Mouse (Mus musculus) thymus, adult 2 months (tissue): ENCODE measurements around the gene Lhx9. TPM values are rescaled to one million over a fixed set of nuclear protein-coding genes. Genes with fewer than 3 reads are reported as not detected.

Source experiments
- DNase-seq: peaks from one replicate; pipeline ENCODE4 v3.0.0; 2021
- H3K27ac ChIP-seq: fragments of 200-500 bp; 2 replicates; pipeline ENCODE4 v1.5.1; 2012; ENCODE audit warnings: low read length, control low read depth; ENCODE audit not compliant: control insufficient read depth, insufficient read depth
- H3K27me3 ChIP-seq: fragments of 200-500 bp; 2 replicates; pipeline ENCODE4 v1.6.1; 2012; ENCODE audit warnings: mild to moderate bottlenecking, low read length, moderate library complexity, mixed read lengths; ENCODE audit not compliant: control insufficient read depth, insufficient read depth
- H3K36me3 ChIP-seq: fragments of 200-500 bp; 2 replicates; pipeline ENCODE4 v1.6.1; 2012; ENCODE audit warnings: mild to moderate bottlenecking, low read length, moderate library complexity; ENCODE audit not compliant: control insufficient read depth, insufficient read depth
- H3K4me1 ChIP-seq: fragments of 200-500 bp; replicated peaks from 2 replicates; pipeline ENCODE4 v1.6.1; 2012; ENCODE audit warnings: low read length; ENCODE audit not compliant: control insufficient read depth, insufficient read depth
- H3K4me3 ChIP-seq: fragments of 200-500 bp; 2 replicates; pipeline ENCODE4 v1.5.1; 2012; ENCODE audit warnings: mild to moderate bottlenecking, low read length, control low read depth, moderate library complexity; ENCODE audit not compliant: control insufficient read depth, insufficient read depth
- CTCF ChIP-seq: fragments of 200-500 bp; IDR thresholded peaks from 2 replicates; pipeline ENCODE4 v1.5.1; 2012; ENCODE audit warnings: mild to moderate bottlenecking, control low read depth, low read length, moderate library complexity, borderline replicate concordance; ENCODE audit not compliant: control insufficient read depth, poor library complexity, insufficient read depth; ENCODE audit errors: extremely low read depth
- POLR2A ChIP-seq: fragments of 200-500 bp; IDR thresholded peaks from 2 replicates; pipeline ENCODE4 v1.6.1; 2012; ENCODE audit warnings: mild to moderate bottlenecking, low read length, control low read depth, moderate library complexity; ENCODE audit not compliant: control insufficient read depth, poor library complexity, insufficient read depth; ENCODE audit errors: extremely low read depth
- WGBS: fragments of 180-500 bp; shearing (Covaris S2); methylation state at CpG from one replicate; pipeline ENCODE4 v1.1.7; 2018; 5-methylcytosine and 5-hydroxymethylcytosine counted together
- polyA plus RNA-seq: library from polyadenylated mRNA; depleted of rRNA; stranded (reverse); fragments of >200 nt; gene quantifications from 2 replicates; pipeline ENCODE4 v1.2.3, GENCODE M21; 2012

Lhx9 gene
- polyA plus RNA-seq, 1 experiment = 0.05 TPM

GRCm38 (mm10) chr1:138839809-138840430 is 8.5 kb downstream of the Lhx9 start:
- Histone ChIP-seq H3K4me1 (peaks cover 17% of the 10 kb centered on the region), H3K36me3 (no peaks in the 10 kb centered on the region), H3K4me3 (no peak overlapping the region), H3K27me3 (peaks cover 43% of the 10 kb centered on the region), H3K27ac (no peak overlapping the region)
- 12% methylated on average over 16 of the region's 16 CpGs for WGBS
- no peak for TF ChIP-seq POLR2A
- no peak for TF ChIP-seq CTCF
- no peak for DNase-seq

- Histone ChIP-seq H3K4me1 (peaks cover 17% of the 10 kb centered on the region), H3K36me3 (no peaks in the 10 kb centered on the region), H3K4me3 (no peak overlapping the region), H3K27ac (no peak overlapping the region), H3K27me3 (peaks cover 43% of the 10 kb centered on the region)
- DNase-seq = no peak
- 30% methylated on average over 2 of the region's 2 CpGs for WGBS
- TF ChIP-seq POLR2A (no peak), CTCF (no peak)
These were observed 9.1 kb downstream of the Lhx9 start for GRCm38 (mm10) chr1:138839291-138839690.

- 18% methylated on average over 27 of the region's 27 CpGs for WGBS
- Histone ChIP-seq H3K36me3 (no peaks in the 10 kb centered on the region), H3K27ac (no peak overlapping the region), H3K4me3 (no peak overlapping the region), H3K4me1 (peaks cover 6% of the 10 kb centered on the region), H3K27me3 (peaks cover 36% of the 10 kb centered on the region)
- no peak for TF ChIP-seq CTCF
- TF ChIP-seq POLR2A = no peak
- DNase-seq = no peak
These were observed 10.3 kb downstream of the Lhx9 start for GRCm38 (mm10) chr1:138837786-138838743.

- Histone ChIP-seq H3K4me3 (no peak overlapping the region), H3K27me3 (peaks cover 33% of the 10 kb centered on the region), H3K4me1 (peaks cover 2% of the 10 kb centered on the region; the same call in 1 of the 2 replicates), H3K36me3 (no peaks in the 10 kb centered on the region), H3K27ac (no peak overlapping the region)
- no peak for DNase-seq
- TF ChIP-seq POLR2A = no peak
- TF ChIP-seq CTCF = no peak
- 5% methylated on average over 3 of the region's 3 CpGs for WGBS
These were observed 12.9 kb downstream of the Lhx9 start for GRCm38 (mm10) chr1:138835355-138835900.

GRCm38 (mm10) chr1:138831309-138831708 is 17.1 kb downstream of the Lhx9 start:
- peaks cover 13% of the 10 kb centered on the region for H3K27me3 ChIP-seq
- peak overlapping the region; percentile 22 for H3K4me3 ChIP-seq
- DNase-seq = no peak
- under 1% methylated on average over 16 of the region's 16 CpGs for WGBS
- TF ChIP-seq CTCF (no peak), POLR2A (no peak)
- H3K36me3 ChIP-seq = no peaks in the 10 kb centered on the region
- H3K27ac ChIP-seq = no peak overlapping the region
- H3K4me1 ChIP-seq = peaks cover 2% of the 10 kb centered on the region; the same call in 1 of the 2 replicates

- DNase-seq = no peak
- Histone ChIP-seq H3K4me1 (peaks cover 10% of the 10 kb centered on the region), H3K27me3 (peaks cover 3% of the 10 kb centered on the region; the same call in 1 of the 2 replicates), H3K4me3 (no peak overlapping the region), H3K27ac (no peak overlapping the region), H3K36me3 (no peaks in the 10 kb centered on the region)
- TF ChIP-seq POLR2A (no peak), CTCF (no peak)
- WGBS = 81% methylated on average over 6 of the region's 6 CpGs
These were observed 21.5 kb downstream of the Lhx9 start for GRCm38 (mm10) chr1:138826841-138827240.
